Mouse (Mus musculus) kidney, postnatal 25 days (tissue): ENCODE data around the gene Map2k3.

Experiments used
- DNase-seq, 2 experiments: peaks; one replicate each; pipeline ENCODE4 v3.0.0; 2021; ENCODE audit warnings: mixed read lengths in 2 of 2

Gene Map2k3

GRCm38 (mm10) chr11:60930724-60931281 lies 1.0 kb upstream of the Map2k3 start:
- no peak for DNase-seq

DNA sequence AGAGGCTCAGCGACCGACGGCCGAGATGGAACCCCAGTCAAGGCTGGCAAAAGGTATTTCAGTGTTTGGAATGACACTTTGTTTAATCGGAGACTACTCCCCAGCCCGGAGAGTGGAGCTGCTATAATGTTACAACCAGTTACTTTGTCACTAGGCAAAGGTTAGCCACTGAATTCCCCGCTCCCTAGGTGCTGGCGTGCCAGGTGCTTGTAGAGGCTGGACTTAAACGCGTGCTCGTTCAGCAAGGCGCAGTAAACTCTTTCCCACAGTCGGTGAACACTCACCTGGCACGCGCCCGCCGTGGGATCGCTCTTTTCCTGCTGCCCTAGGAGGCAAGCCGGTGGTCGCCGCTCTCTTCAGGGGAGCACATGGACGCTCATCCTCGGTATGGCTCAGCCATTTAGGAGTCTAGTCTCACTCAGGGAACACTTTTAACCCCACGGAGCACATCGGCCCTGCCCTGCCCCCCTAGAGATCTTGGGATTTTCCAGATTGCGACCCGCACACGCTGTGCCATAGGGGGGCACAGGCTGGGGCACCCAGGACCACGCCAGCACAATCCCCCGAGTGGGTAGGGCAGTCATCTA lies 458 bp upstream of the Map2k3 start:
- DNase-seq = peak; percentile 48 to 72

GRCm38 (mm10) chr11:60932503-60933020 lies 729 bp downstream of the Map2k3 start:
- DNase-seq = no peak

DNA sequence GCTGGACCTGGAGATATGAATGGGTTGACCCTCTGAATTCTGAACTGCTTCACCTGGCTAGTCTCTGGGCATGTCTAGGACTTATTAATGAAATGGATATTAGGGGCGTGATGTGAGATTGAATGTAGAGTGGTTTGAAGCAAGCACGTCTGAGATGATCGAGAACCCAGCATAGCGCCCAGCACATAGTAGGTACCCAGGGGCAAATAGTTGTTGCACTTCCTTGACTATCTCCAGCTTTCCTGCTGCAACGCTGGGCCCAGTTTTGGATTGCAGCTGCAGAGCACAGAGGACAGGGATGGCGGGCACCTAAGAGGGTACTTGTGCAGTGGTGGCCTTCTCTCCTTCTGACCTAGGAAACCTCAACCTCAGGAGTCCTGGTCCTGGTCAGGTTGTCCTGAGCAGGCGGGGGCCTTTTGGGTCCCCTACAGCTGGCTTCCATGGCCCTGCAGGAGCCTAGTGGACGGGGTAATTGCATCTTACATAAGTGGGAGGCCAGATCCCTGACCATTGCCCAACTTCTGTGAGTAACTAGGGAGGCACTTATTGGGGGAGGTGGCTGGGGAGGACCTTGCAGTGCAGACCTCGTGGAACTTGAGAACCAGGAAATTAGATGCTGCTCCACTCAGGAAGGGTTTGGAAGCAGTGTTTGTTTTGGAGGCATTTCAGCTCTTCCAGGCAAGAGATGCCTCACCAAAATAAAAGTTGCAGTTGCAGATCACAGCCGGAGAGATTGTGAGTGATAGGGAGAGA lies 1.5 kb downstream of the Map2k3 start:
- peak; percentile 65 to 89 for DNase-seq

- no peak for DNase-seq
Observed at GRCm38 (mm10) chr11:60934795-60935194, 3.0 kb downstream of the Map2k3 start.

DNA sequence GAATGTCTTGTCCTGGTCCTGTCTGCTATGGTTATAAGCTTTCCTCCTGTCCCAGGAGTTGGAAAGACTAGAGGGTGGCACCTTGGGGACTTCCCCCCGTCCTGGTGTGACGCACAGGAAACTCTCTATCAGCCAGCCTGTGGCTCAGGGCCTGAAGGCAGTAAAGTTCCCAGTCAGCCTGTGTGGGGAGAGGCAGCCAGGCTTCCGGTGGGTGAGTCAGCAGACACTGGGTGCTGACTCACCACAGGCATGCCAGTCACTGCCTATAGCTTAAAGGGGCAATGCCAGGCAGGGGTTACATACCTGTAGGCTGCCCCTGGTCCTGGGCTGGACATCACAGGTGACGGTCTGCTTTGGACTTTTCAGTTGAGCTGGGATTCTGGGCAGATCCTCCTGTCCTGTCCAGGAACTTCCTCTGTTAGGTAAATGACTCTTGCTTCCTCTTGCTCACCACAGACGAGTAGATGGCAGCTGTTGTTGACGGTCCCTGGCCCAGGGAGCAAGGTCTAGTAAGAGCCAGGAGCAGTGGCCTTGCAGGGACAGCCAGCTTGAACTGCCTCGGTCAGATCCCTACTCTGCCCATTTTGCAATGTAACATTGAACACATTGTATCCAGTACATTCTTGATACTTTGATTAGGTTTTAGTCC lies 3.6 kb downstream of the Map2k3 start:
- DNase-seq = peak; percentile 68 to 86

- DNase-seq = no peak
Observed at GRCm38 (mm10) chr11:60935975-60936373, 4.1 kb downstream of the Map2k3 start.

GRCm38 (mm10) chr11:60937611-60938010 lies 5.8 kb downstream of the Map2k3 start:
- DNase-seq = no peak

GRCm38 (mm10) chr11:60939487-60939886 lies 7.7 kb downstream of the Map2k3 start:
- peak in 1 of 2 experiments; percentile 39 for DNase-seq

DNA sequence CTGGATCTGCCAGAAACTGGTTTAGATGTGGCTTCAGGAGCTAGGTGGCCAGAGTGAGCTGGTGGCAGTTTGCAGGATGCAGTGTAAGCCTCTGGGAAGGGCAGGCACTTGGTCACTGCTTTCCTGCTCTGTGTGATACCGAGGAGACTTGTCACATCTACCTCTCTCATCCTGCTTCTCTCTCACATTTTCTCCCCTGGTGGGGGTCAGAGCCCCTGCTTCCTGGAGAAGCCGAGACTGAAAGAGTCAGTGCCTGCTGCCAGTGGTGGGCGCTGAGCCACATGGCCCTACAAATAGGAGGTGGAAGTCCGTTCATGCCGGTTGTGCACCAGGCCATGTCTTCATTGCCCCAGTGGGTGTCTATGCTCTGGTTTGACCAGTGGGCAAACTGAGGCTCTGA lies 8.7 kb downstream of the Map2k3 start:
- DNase-seq = peak in 1 of 2 experiments; percentile 55

DNA sequence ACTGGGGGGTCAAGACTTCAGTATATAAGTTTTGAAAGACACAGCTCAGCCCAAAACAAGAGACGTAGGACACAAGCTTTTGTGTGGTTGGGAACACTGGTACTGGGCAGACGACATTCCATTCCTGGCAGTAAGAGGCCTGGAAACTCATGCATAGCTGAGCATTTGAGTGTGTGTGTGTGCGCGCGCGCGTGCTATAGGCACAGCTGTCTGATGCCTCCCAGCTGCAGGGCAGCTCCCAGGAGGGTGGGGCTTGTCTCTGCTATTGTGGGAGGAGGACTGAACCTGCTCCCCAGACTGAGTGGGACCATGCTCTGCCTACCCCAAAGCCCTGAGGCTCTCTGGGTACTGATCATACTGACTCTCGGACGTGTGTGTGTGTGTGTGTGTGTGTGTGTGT lies 9.5 kb downstream of the Map2k3 start:
- peak in 1 of 2 experiments; percentile 57 for DNase-seq

DNA sequence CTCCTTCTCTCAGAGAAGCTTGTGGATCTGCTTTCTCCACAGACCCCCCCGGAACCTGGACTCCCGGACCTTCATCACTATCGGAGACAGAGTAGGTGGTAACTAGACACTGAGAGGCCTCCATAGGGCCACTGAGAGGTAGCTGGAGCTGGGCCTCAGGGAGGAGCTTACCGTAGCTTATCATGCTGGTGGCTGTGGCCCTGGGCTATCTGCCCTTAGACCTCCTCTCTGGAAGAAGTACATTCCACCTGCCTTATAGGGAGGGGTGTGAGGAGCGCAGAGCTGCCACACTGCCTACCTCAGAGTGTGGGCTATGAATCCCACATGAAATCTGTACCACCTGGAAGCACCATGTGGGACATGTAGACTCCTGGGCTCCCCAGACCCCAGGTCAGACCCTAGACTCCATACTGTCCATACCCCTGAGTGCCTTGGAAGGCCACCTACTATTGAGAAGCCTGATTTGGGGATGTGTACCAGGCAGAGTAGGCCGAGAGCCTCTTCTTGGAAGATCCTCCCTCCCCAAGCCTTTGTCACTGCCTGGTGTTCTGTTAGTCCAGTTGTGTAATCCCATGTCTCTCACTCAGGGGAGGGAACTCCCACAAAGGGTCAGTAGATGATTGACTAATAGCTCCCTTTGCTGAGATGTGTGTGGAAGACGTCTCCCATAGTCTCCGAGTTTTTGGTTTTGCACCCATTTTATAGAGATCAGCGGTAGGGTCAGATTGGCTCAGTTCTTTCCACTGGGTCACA lies 10.6 kb downstream of the Map2k3 start:
- DNase-seq = peak in 1 of 2 experiments; percentile 50

- DNase-seq = peak in 1 of 2 experiments; percentile 6
Observed at GRCm38 (mm10) chr11:60945003-60945402, 13.2 kb downstream of the Map2k3 start.

DNA sequence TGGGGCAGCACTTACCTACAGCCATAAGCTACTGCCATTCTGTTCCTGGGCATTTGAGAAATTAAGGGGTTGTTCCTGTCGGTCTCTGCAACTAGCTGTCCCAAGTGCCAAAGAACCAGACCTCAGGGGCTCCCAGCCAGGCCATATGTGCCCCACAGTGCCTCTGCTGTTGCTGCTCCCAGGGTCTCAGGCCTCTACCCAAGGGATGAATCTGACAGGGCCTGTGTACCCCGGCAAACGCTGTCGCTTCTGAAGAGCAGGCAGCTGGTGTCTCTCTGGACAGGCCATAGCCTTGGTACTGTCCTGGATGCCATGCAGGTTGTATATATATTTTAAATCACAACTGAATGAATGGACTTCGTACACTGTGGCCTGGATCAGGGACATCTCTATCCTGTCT lies 20.1 kb downstream of the Map2k3 start:
- DNase-seq = no peak

DNA sequence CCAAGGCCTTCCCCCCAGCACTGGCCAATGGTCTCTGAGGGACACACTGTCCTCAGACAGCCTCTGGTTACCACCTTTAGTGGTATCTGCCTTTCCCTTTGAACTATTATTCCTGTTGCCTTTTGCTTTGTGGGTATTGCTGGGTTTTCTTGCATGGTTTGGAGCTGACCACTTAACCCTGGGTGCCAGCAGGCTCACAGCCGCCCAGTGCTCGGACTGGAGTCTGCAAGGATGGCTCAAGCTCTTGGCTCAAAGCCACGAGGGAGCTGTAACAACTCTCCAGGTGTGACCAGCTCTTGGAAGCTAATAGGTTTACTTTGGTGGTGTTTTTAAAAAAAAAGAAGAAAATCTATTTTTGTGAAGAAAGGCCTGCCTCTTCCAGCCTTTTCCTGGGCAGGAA lies 20.5 kb downstream of the Map2k3 start:
- DNase-seq = peak in 1 of 2 experiments; percentile 36

- DNase-seq = no peak
Observed at GRCm38 (mm10) chr11:60952986-60953385, 21.2 kb downstream of the Map2k3 start.

DNA sequence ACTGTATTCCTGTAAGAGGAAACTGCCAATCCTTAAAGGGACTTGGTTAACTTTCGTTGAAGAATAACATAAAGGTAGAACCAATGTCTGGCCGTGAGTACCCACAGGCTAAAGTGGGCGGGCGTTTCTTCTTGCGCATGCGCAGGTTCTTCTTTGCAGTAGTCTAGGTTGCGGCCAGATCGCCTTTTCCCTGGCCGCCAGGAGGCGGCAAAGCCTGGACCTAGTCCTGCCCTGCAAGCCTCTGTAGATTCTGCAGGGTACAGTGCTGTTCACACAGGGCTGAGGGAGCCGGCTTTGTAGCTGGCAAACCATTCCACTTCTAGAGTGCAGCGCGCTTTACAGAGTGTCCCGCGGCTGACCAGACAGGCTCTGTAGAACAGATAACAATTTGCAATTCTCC lies 22.0 kb downstream of the Map2k3 start:
- peak; percentile 94 to 96 for DNase-seq

GRCm38 (mm10) chr11:60954255-60955104 lies 22.6 kb downstream of the Map2k3 start:
- no peak for DNase-seq

DNA sequence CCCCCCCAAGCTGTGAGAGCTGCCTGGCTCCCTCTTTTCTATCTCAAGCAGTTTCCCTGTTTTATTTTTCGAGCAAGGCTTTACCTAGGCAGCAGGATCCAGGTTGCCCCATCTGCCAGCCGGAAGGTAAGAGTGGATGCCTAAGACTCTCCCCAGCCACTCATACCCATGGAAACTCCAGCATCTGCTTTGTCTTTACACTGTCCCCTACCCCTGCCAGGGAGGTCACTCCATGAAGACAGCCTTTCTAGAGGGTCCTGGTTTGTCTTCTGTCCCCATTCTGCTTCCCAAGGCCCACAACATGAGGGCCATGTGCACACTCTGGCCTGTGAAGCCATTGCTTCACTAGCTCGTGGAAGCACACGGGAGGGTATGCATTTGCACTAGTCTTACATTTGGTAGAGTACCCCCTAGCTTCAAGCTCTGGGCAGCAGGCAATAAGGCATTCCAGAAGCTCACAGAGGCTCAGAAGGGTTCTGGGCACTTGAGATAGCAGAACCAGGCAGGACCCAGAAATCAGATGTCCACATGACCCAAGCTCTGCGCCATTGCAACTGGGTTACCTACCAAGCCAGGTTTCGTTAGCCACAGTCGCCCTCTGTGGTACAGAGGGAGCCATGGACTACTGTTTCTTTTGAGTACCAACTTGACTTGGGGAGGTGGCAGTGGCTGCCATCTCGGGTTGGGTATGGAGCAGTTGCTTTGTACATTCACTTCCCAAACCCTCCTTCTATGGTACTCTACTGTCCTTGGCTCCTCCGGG lies 24.0 kb downstream of the Map2k3 start:
- no peak for DNase-seq

DNA sequence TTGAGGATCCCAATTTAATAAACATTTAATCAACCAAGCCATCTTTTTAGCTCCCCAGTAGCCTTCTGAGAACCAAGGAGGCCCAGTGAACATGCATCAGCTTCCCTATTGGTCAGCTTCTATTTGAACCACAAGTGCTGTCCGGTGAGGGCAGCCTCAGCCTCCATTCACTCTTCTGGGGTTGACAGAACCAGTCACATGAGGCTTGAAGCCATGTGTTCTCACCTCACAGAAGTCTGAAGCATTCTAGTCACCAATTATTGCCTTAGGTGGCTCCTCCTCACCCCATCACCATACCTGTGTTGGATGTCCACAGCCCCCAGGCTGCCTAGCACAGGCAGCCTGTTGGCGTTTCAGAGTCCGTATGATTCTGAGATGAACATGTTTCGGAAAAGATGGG lies 27.1 kb downstream of the Map2k3 start:
- no peak for DNase-seq

GRCm38 (mm10) chr11:60961176-60961575 lies 29.3 kb downstream of the Map2k3 start:
- no peak for DNase-seq
